Comparison of ENCODE assay signal across 16 mouse cellular contexts in the genomic region with DNA sequence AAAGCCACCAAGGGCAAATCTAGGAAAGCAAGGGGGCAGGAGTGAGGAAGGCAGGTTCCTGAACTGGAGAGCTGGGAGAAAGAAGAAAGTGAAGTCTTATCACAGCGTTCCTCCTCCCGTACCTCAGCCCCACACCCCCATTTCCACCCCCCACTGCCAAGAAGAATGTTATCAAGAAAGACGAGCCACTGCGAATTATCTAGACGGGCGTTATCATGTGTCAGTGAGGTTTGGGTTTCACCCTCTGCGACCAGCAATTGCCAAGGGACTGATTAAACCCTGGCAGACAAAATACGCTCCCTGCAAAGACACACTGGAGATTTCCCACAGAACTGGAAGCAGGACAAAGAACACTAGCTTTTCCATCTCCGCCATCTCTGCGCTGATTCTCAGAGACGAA. TPM values are rescaled to one million over a fixed set of nuclear protein-coding genes. Genes with fewer than 3 reads are reported as not detected.
A peak's percentile ranks its signal among the peaks of the same experiment; 100 is the strongest.
DNase-seq lines count a peak whose midpoint lies in the region; ATAC-seq and TF ChIP-seq lines count a peak whose summit lies in the region.
"Had no signal": no experiment of that assay in that cellular context is flagged by ENCODE, and none has a peak within 500 bp of the region (broad histone marks: within the 10 kb centered on the region; RNA-seq: fewer than 3 reads in every experiment).

No protein-coding gene starts in this region.

- no peak overlapping the region for H3K9ac ChIP-seq in forebrain, embryonic 15.5 days (replicated peaks)
- no peak overlapping the region for H3K9ac ChIP-seq in forebrain, embryonic 16.5 days (replicated peaks; ENCODE audit: low read depth, low read length)
- H3K9ac ChIP-seq in limb, embryonic 14.5 days (ENCODE audit: low read depth, low read length, severe bottlenecking), result 0 out of 2 replicates have a peak overlapping the region, but pooled peaks have one; percentile 1
- H3K9ac ChIP-seq: limb, embryonic 13.5 days had no signal

- peaks cover 16% of the 10 kb centered on the region for H3K4me1 ChIP-seq in forebrain, embryonic 15.5 days
- peaks cover 9% of the 10 kb centered on the region for H3K4me1 ChIP-seq in forebrain, embryonic 16.5 days (replicated peaks; ENCODE audit: control insufficient read depth, insufficient read depth, low read length)
- H3K4me1 ChIP-seq in limb, embryonic 14.5 days (ENCODE audit: control insufficient read depth, insufficient read depth, low read length), result no peaks in the 10 kb centered on the region
- H3K4me1 ChIP-seq in limb, embryonic 10.5 days, result no peaks in the 10 kb centered on the region; the same call in 1 of the 2 replicates
- H3K4me1 ChIP-seq: limb, embryonic 13.5 days had no signal

- ATAC-seq in forebrain, embryonic 15.5 days (replicated peaks), result no peak
- no peak for ATAC-seq in forebrain, embryonic 16.5 days
- ATAC-seq in limb, embryonic 14.5 days (ENCODE audit: low FRiP score, low read depth), result no peak
- ATAC-seq: intestine, embryonic 16.5 days had no signal

- H3K27me3 ChIP-seq in forebrain, embryonic 15.5 days, result no peaks in the 10 kb centered on the region
- no peaks in the 10 kb centered on the region for H3K27me3 ChIP-seq in forebrain, embryonic 16.5 days (replicated peaks; ENCODE audit: control insufficient read depth, insufficient read depth, low read length)
- no peaks in the 10 kb centered on the region for H3K27me3 ChIP-seq in limb, embryonic 14.5 days (ENCODE audit: control insufficient read depth, insufficient read depth, low read length)
- H3K27me3 ChIP-seq in limb, embryonic 10.5 days (ENCODE audit: low read depth, poor library complexity, severe bottlenecking), result no peaks in the 10 kb centered on the region
- H3K27me3 ChIP-seq: limb, embryonic 13.5 days had no signal

- no peak overlapping the region for H3K4me2 ChIP-seq in forebrain, embryonic 15.5 days (replicated peaks)
- H3K4me2 ChIP-seq in forebrain, embryonic 16.5 days (ENCODE audit: low read length), result no peak overlapping the region
- H3K4me2 ChIP-seq in limb, embryonic 14.5 days (replicated peaks; ENCODE audit: low read depth, low read length, severe bottlenecking), result no peak overlapping the region
- H3K4me2 ChIP-seq: limb, embryonic 13.5 days had no signal

- H3K36me3 ChIP-seq in forebrain, embryonic 15.5 days, result no peaks in the 10 kb centered on the region; the same call in 1 of the 2 replicates
- no peaks in the 10 kb centered on the region; the same call in 1 of the 2 replicates for H3K36me3 ChIP-seq in forebrain, embryonic 16.5 days (ENCODE audit: control insufficient read depth, insufficient read depth)
- peaks cover 53% of the 10 kb centered on the region for H3K36me3 ChIP-seq in limb, embryonic 14.5 days (ENCODE audit: control insufficient read depth, insufficient read depth, low read length)
- H3K36me3 ChIP-seq in limb, embryonic 10.5 days, result peaks cover 72% of the 10 kb centered on the region

- peak overlapping the region; percentile 69 for H3K27ac ChIP-seq in forebrain, embryonic 15.5 days (replicated peaks)
- H3K27ac ChIP-seq in forebrain, embryonic 16.5 days (ENCODE audit: low read length), result no peak overlapping the region
- H3K27ac ChIP-seq in limb, embryonic 14.5 days (replicated peaks; ENCODE audit: low read depth, low read length), result no peak overlapping the region
- H3K27ac ChIP-seq in limb, embryonic 10.5 days, result no peak overlapping the region
- H3K27ac ChIP-seq: gastrocnemius, adult 2 months; limb, embryonic 13.5 days had no signal

- 68% methylated on average over 11 of the region's 11 CpGs for WGBS in forebrain, embryonic 15.5 days
- 57% methylated on average over 11 of the region's 11 CpGs for WGBS in forebrain, embryonic 16.5 days
- 58% methylated on average over 11 of the region's 11 CpGs for WGBS in limb, embryonic 14.5 days
- WGBS in limb, embryonic 10.5 days, result 64% methylated on average over 11 of the region's 11 CpGs

- DNase-seq in limb, embryonic 14.5 days (ENCODE audit: low spot score), result no peak
- no peak for DNase-seq in limb, embryonic 10.5 days (ENCODE audit: low spot score)
- DNase-seq in testis, postnatal 14 days (ENCODE audit: low spot score), result peak; percentile 68
- no peak for DNase-seq in testis, postnatal 10 days (ENCODE audit: low spot score)
- no peak for DNase-seq in left cerebral cortex, postnatal 4 days
- DNase-seq in cerebellum, adult 9-11 months, result no peak
- DNase-seq: adrenal gland, postnatal 25 days; gastrocnemius, adult 2 months; layer of hippocampus, postnatal 36 days; thymus, adult 2 months had no signal

- H3K4me3 ChIP-seq in forebrain, embryonic 15.5 days, result no peak overlapping the region
- no peak overlapping the region for H3K4me3 ChIP-seq in forebrain, embryonic 16.5 days (replicated peaks; ENCODE audit: low read length)
- H3K4me3 ChIP-seq in limb, embryonic 14.5 days (replicated peaks; ENCODE audit: low read length), result no peak overlapping the region
- no peak overlapping the region for H3K4me3 ChIP-seq in limb, embryonic 10.5 days
- H3K4me3 ChIP-seq: erythroblast, embryonic 14.5 days; gastrocnemius, adult 2 months; limb, embryonic 13.5 days had no signal

- no peaks in the 10 kb centered on the region for H3K9me3 ChIP-seq in forebrain, embryonic 15.5 days
- H3K9me3 ChIP-seq in forebrain, embryonic 16.5 days (ENCODE audit: control insufficient read depth, low read length), result no peaks in the 10 kb centered on the region
- H3K9me3 ChIP-seq in limb, embryonic 14.5 days (ENCODE audit: control insufficient read depth, low read length), result no peaks in the 10 kb centered on the region
- no peaks in the 10 kb centered on the region for H3K9me3 ChIP-seq in limb, embryonic 10.5 days (replicated peaks)
- H3K9me3 ChIP-seq: limb, embryonic 13.5 days had no signal

- intact Hi-C loops in left cerebral cortex, postnatal 4 days (cut with DNase I), result no loop called here

- no peak for TF ChIP-seq POLR2A in limb, embryonic 14.5 days (IDR thresholded peaks at IDR 0.05; ENCODE audit: borderline replicate concordance, extremely low read depth, insufficient read depth, insufficient read length)

RNA-seq across cellular contexts. Expression of a gene that starts 31.9 kb away (rescaled TPM):
- 50.5 and 50.9 TPM in 2 replicates for polyA plus RNA-seq in forebrain, embryonic 15.5 days (2015; fragmentation: Nextera tagmentation; extraction: Ambion mirVana)
- polyA plus RNA-seq in forebrain, embryonic 16.5 days (2015; fragmentation: Nextera tagmentation; extraction: Ambion mirVana), result 47.6 and 54.3 TPM in 2 replicates
- 45.3 and 49.4 TPM in 2 replicates for polyA plus RNA-seq in limb, embryonic 14.5 days (2012; rRNA removed)
- polyA plus RNA-seq in limb, embryonic 14.5 days (2014; fragmentation: Nextera tagmentation; extraction: Ambion mirVana), result 110 TPM in 2 replicates
- 106 and 112 TPM in 2 replicates for polyA plus RNA-seq in limb, embryonic 10.5 days (2016; fragmentation: Nextera tagmentation; extraction: Ambion mirVana)
- total RNA-seq in left cerebral cortex, postnatal 4 days (2021), result 10 to 100 TPM; 42.5 to 43.0 TPM

RNA-seq across cellular contexts. Expression of a gene that starts 50.6 kb away (rescaled TPM):
- 6.6 TPM in 2 replicates for polyA plus RNA-seq in forebrain, embryonic 15.5 days (2015; fragmentation: Nextera tagmentation; extraction: Ambion mirVana)
- 5.9 and 7.4 TPM in 2 replicates for polyA plus RNA-seq in forebrain, embryonic 16.5 days (2015; fragmentation: Nextera tagmentation; extraction: Ambion mirVana)
- 2.8 and 2.9 TPM in 2 replicates for polyA plus RNA-seq in limb, embryonic 14.5 days (2012; rRNA removed)
- polyA plus RNA-seq in limb, embryonic 14.5 days (2014; fragmentation: Nextera tagmentation; extraction: Ambion mirVana), result 1.5 and 1.6 TPM in 2 replicates
- 0.06 and 0.09 TPM in 2 replicates for polyA plus RNA-seq in limb, embryonic 10.5 days (2016; fragmentation: Nextera tagmentation; extraction: Ambion mirVana)
- total RNA-seq in left cerebral cortex, postnatal 4 days (2021), result 10 to 100 TPM; 10.6 to 11.7 TPM
- total RNA-seq: common myeloid progenitor, adult 5-6 weeks had no signal

RNA-seq across cellular contexts. Expression of a gene that starts 53.3 kb away (rescaled TPM):
- polyA plus RNA-seq in forebrain, embryonic 15.5 days (2015; fragmentation: Nextera tagmentation; extraction: Ambion mirVana), result 18.8 and 21.3 TPM in 2 replicates
- polyA plus RNA-seq in forebrain, embryonic 16.5 days (2015; fragmentation: Nextera tagmentation; extraction: Ambion mirVana), result 16.8 and 19.4 TPM in 2 replicates
- 23.0 and 33.2 TPM in 2 replicates for polyA plus RNA-seq in limb, embryonic 14.5 days (2012; rRNA removed)
- 24.3 and 31.9 TPM in 2 replicates for polyA plus RNA-seq in limb, embryonic 14.5 days (2014; fragmentation: Nextera tagmentation; extraction: Ambion mirVana)
- 20.7 and 20.9 TPM in 2 replicates for polyA plus RNA-seq in limb, embryonic 10.5 days (2016; fragmentation: Nextera tagmentation; extraction: Ambion mirVana)
- 10 to 100 TPM; 14.1 to 15.3 TPM for total RNA-seq in left cerebral cortex, postnatal 4 days (2021)
